Mouse (Mus musculus): ENCODE results near the gene Poc1a.

GRCm38 (mm10) chr9:106258990-106259389, 21.9 kb upstream of the Poc1a start:
- no peak for TF ChIP-seq POLR2A (IDR thresholded peaks at IDR 0.05; ENCODE audit: extremely low read depth, insufficient read depth, low read length)
- TF ChIP-seq CTCF (IDR thresholded peaks at IDR 0.05; ENCODE audit: extremely low read depth, insufficient read depth, low read length) = no peak
